Mouse (Mus musculus) C2C12 (cell line): ENCODE measurements around the gene Ifnar2. TPM values are rescaled to one million over a fixed set of nuclear protein-coding genes. Genes with fewer than 3 reads are reported as not detected.

Experiments used
- H3K27me3 ChIP-seq: one replicate; pipeline ENCODE4 v1.6.1; 2011; ENCODE audit not compliant: control insufficient read depth, insufficient read depth, insufficient read length
- H3K36me3 ChIP-seq: one replicate; pipeline ENCODE4 v1.6.1; 2011; ENCODE audit not compliant: control insufficient read depth, insufficient read depth
- H3K4me3 ChIP-seq: one replicate; pipeline ENCODE4 v1.5.1; 2011; ENCODE audit warnings: mild to moderate bottlenecking, control low read depth; ENCODE audit not compliant: poor library complexity, insufficient read depth, severe bottlenecking
- H3K79me2 ChIP-seq: one replicate; pipeline ENCODE4 v1.6.1; 2011; ENCODE audit not compliant: control insufficient read depth, insufficient read depth
- H3K79me3 ChIP-seq: one replicate; pipeline ENCODE4 v1.6.1; 2011; ENCODE audit warnings: low read depth, control low read depth
- H3ac ChIP-seq: one replicate; pipeline ENCODE3; 2011; ENCODE audit warnings: low read depth; ENCODE audit not compliant: control insufficient read depth, insufficient read length
- CEBPB ChIP-seq: IDR thresholded peaks from one replicate; pipeline ENCODE4 v1.6.1; 2011; ENCODE audit warnings: low read depth, mild to moderate bottlenecking, control low read depth, moderate library complexity
- CTCF ChIP-seq: IDR thresholded peaks from one replicate; pipeline ENCODE4 v1.5.1; 2011; ENCODE audit not compliant: control insufficient read depth, insufficient read depth, insufficient read length
- FOSL1 ChIP-seq: IDR thresholded peaks from one replicate; pipeline ENCODE4 v1.8.0; 2011; ENCODE audit warnings: mild to moderate bottlenecking, low read length; ENCODE audit not compliant: poor library complexity, insufficient read depth, severe bottlenecking
- MAX ChIP-seq: IDR thresholded peaks from one replicate; pipeline ENCODE4 v1.6.1; 2011; ENCODE audit warnings: mild to moderate bottlenecking, control low read depth
- MYOD1 ChIP-seq: IDR thresholded peaks from one replicate; pipeline ENCODE4 v1.6.1; 2011; ENCODE audit warnings: low read depth; ENCODE audit not compliant: control insufficient read depth, insufficient read length
- MYOG ChIP-seq: IDR thresholded peaks from one replicate; pipeline ENCODE4 v1.6.1; 2011; ENCODE audit not compliant: control insufficient read depth, insufficient read length; ENCODE audit errors: extremely low read depth
- USF1 ChIP-seq: IDR thresholded peaks from one replicate; pipeline ENCODE4 v1.6.1; 2011; ENCODE audit warnings: low read depth, mild to moderate bottlenecking, control low read depth, moderate library complexity
- polyA plus RNA-seq: library from polyadenylated mRNA; unstranded; fragments of >200 nt; fragmentation: generic; extraction: Trizol; gene quantifications from one replicate; pipeline ENCODE4 v1.2.1, GENCODE M21; 2012; ENCODE audit warnings: missing spikeins

Ifnar2 gene
- polyA plus RNA-seq, 1 experiment = 22.3 TPM

DNA sequence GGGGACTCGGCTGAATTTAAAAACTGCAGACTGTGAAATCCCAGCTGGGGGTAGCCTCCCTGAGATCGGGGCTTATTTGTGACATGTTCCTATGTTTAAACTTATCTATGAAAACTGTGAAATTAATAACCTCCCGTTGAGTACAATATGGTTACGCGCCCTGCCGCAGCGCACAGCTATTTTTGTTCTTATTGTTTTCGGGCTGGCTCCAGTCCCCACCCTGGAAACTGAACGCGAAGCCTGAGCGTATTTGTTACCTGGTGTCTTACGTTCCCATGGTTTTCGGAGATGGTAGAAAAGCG is 24.4 kb upstream of the Ifnar2 start:
- H3K79me3 ChIP-seq = no peaks in the 10 kb centered on the region
- H3K79me2 ChIP-seq = no peaks in the 10 kb centered on the region
- no peak overlapping the region for H3K4me3 ChIP-seq
- no peaks in the 10 kb centered on the region for H3K36me3 ChIP-seq
- no peak overlapping the region for H3ac ChIP-seq
- peaks cover 29% of the 10 kb centered on the region for H3K27me3 ChIP-seq
- TF ChIP-seq CTCF (no peak), MYOD1 (no peak), MYOG (no peak), USF1 (no peak), MAX (no peak), FOSL1 (no peak), CEBPB (no peak)

DNA sequence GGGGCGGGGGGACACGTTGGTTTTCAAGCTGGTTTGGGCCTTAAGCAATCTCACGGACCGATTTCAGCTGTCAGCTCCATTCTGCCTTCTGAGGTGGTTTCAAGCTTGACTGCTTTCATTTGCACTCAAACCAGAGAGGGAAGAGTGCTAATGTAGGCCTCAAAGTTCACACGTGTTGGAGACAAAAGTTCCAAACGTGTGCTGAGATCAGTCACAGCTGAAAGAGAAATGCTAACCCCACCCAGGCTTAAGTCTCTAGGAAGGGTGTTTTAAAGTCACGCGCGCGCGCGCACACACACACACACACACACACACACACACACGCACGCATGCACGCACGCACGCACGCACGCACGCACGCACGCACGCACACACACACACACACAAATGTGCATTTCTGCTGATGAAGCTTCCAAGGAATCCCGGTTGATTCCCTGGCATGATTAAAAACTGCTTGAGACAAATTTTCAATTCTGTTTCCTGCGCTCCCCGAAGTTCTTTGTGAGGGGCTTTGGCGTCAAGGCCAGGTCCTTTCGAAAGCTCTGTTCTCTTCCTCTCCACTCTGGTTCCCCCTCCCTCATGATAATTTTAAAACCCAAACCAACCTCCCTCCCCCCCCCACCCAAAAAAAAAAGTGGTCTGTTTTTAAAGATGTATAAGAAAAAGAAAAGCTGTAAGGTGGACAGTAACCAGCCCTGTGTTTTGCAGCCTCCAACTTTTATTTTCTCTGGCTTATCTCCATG is 23.8 kb upstream of the Ifnar2 start:
- no peak overlapping the region for H3ac ChIP-seq
- TF ChIP-seq FOSL1 = no peak
- no peak for TF ChIP-seq MYOG
- TF ChIP-seq MAX = no peak
- TF ChIP-seq CEBPB = no peak
- TF ChIP-seq CTCF = no peak
- TF ChIP-seq MYOD1 = no peak
- no peak for TF ChIP-seq USF1
- no peaks in the 10 kb centered on the region for H3K79me2 ChIP-seq
- no peak overlapping the region for H3K4me3 ChIP-seq
- no peaks in the 10 kb centered on the region for H3K36me3 ChIP-seq
- no peaks in the 10 kb centered on the region for H3K79me3 ChIP-seq
- peaks cover 25% of the 10 kb centered on the region for H3K27me3 ChIP-seq

DNA sequence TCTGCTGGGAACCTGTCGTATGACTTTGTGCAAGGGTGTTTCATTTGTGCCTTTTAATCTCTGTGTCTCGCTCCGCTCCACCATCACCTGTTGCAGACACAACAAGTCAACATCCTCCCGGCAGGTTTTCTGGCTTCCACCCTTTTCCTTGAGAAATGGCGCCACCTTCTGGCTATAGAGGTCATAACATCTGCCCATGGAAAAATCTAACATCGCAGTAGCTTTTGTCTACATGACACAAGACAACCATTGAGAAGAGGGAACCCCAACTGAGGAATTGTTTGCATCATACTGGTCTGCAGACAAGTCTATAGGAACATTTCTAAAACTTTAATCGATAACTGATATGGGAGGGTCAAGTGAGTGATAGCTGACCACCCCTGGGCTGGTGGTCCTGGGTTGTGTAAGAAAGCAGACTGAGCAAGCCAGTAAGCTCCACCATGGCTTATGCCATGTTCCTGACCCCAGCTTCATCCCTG is 20.5 kb upstream of the Ifnar2 start:
- H3K27me3 ChIP-seq = peaks cover 34% of the 10 kb centered on the region
- no peak overlapping the region for H3ac ChIP-seq
- no peaks in the 10 kb centered on the region for H3K79me2 ChIP-seq
- H3K36me3 ChIP-seq = no peaks in the 10 kb centered on the region
- no peak for TF ChIP-seq USF1
- TF ChIP-seq FOSL1 = no peak
- H3K4me3 ChIP-seq = no peak overlapping the region
- no peaks in the 10 kb centered on the region for H3K79me3 ChIP-seq

DNA sequence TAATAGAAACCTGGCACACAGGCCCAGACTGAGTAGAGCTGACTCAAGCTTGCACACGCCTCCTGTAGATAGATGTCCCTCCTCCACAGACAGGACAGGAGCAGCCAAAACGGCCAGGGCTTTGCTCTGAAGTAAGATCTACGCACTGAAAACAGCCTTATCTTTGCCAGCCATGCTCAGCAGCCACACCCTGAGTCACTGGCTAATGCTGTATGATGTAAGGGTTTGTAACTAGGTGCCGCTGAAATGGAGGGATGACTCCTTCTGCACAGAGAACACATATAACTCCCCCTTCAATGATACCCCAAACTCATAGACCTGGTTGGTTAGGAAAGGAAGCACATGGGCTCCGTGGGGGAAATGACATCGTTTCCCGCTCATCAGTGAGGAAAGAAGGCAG is 19.8 kb upstream of the Ifnar2 start:
- H3K4me3 ChIP-seq = no peak overlapping the region
- H3K36me3 ChIP-seq = no peaks in the 10 kb centered on the region
- peaks cover 33% of the 10 kb centered on the region for H3K27me3 ChIP-seq
- no peaks in the 10 kb centered on the region for H3K79me3 ChIP-seq
- no peak overlapping the region for H3ac ChIP-seq
- TF ChIP-seq USF1 (no peak), MYOG (no peak), CTCF (no peak), MAX (no peak), CEBPB (no peak), FOSL1 (no peak), MYOD1 (no peak)
- no peaks in the 10 kb centered on the region for H3K79me2 ChIP-seq

DNA sequence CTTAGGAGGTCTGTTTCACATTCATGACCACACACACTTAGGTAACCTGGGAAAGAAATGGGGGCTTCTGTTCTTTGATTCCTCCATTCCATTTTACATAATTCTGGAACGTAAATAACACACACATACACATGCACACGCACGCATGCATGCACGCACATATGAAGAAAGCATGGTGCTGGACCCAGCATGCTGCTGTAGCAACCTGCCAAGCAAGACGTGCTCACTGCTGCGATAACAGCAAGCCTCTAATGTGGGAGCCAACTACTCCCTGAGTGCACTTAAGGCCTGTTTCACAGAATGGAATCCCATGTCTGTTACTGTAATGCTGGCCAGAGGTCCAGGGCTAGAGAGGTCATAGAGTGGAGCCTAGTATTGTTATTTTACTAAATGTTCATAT is 19.4 kb upstream of the Ifnar2 start:
- no peaks in the 10 kb centered on the region for H3K36me3 ChIP-seq
- TF ChIP-seq USF1 = no peak
- no peak for TF ChIP-seq MAX
- TF ChIP-seq CEBPB = no peak
- no peak for TF ChIP-seq MYOD1
- TF ChIP-seq MYOG = no peak
- no peak for TF ChIP-seq FOSL1
- TF ChIP-seq CTCF = no peak

DNA sequence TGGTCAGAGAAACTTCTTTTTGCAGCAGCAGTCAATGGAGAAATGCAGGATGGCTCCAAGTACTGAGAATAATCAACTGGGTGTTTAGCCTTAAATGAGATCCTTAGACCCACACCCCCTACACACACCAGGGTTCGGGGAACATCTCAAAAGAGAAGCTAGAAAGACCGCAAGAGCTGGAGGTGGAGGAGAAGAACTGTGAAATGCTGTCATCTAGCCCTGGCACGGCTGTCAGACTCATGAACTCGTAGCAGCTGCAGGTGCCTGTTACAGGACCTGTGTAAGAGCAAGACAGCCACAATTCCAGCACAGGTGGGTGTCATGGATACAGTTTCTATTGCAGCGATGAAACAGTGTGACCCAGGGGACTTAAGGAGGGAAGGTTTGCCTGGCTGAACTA is 18.9 kb upstream of the Ifnar2 start:
- Histone ChIP-seq H3ac (no peak overlapping the region), H3K79me2 (no peaks in the 10 kb centered on the region), H3K79me3 (no peaks in the 10 kb centered on the region), H3K4me3 (no peak overlapping the region), H3K27me3 (peaks cover 34% of the 10 kb centered on the region), H3K36me3 (no peaks in the 10 kb centered on the region)
- TF ChIP-seq USF1 (no peak), CEBPB (no peak), MAX (no peak), MYOD1 (no peak), FOSL1 (no peak), CTCF (no peak), MYOG (no peak)

More for the DNA sequence above, 19.4 kb upstream of the Ifnar2 start:
- Histone ChIP-seq H3ac (no peak overlapping the region), H3K79me2 (no peaks in the 10 kb centered on the region), H3K4me3 (no peak overlapping the region), H3K27me3 (peaks cover 34% of the 10 kb centered on the region), H3K79me3 (no peaks in the 10 kb centered on the region)
